Mouse (Mus musculus): Measurements from ENCODE around the gene Snx18. TPM values are rescaled to one million over a fixed set of nuclear protein-coding genes. Genes with fewer than 3 reads are reported as not detected.
A peak's percentile ranks its signal among the peaks of the same experiment; 100 is the strongest.

Gene Snx18
- polyA plus RNA-seq, 1 experiment from 2014 or later = 20.1 TPM

DNA sequence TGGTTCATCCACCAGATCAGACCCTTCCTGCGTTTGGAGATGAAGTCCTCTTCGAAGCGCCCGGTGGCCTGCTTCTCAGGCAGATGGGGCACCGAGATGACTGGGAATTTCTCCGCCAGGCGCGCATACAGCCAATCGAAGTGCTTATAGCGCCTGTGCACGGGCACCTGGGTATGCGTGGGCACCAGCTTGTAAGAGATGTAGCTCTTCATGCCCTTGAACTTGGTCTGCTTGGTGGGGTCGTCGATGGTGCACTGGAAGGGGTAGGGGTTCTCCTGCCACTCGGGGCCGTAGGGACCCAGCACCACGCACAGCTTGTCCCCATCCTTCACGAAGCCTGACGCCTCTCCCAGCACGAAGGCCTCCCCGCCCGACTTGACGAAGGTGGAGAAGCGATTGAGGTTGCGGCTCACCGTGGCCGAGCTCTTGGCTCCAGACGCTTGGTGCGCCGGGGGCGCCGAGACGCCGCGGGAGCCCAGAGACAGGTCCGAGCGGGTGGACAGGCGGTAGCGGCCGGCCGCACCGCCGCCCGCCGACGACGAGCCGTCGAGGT is 950 bp downstream of the Snx18 start:
- ATAC-seq (ENCODE audit: low FRiP score) (peak; percentile 10; the same call in 1 of the 2 replicates), DNase-seq (ENCODE audit: low spot score, missing footprints) (peak; percentile 93)
- peak overlapping the region; percentile 80 for H3K4me3 ChIP-seq (ENCODE audit: low read depth, low read length)
- H3K27ac ChIP-seq (ENCODE audit: low read depth, low read length) = no peak overlapping the region
- H3K9me3 ChIP-seq (ENCODE audit: control insufficient read depth, low read length) = no peaks in the 10 kb centered on the region
- H3K36me3 ChIP-seq (ENCODE audit: control insufficient read depth, insufficient read depth, low read length) = no peaks in the 10 kb centered on the region
- H3K27me3 ChIP-seq (ENCODE audit: control insufficient read depth, insufficient read depth, low read length) = no peaks in the 10 kb centered on the region
- 15% methylated on average over 49 of the region's 49 CpGs for WGBS
- peak overlapping the region; percentile 94 for H3K4me2 ChIP-seq
- peaks cover 51% of the 10 kb centered on the region for H3K4me1 ChIP-seq (ENCODE audit: control insufficient read depth, insufficient read depth, low read length)
- H3K9ac ChIP-seq (ENCODE audit: low read length) = peak overlapping the region; percentile 86

DNA sequence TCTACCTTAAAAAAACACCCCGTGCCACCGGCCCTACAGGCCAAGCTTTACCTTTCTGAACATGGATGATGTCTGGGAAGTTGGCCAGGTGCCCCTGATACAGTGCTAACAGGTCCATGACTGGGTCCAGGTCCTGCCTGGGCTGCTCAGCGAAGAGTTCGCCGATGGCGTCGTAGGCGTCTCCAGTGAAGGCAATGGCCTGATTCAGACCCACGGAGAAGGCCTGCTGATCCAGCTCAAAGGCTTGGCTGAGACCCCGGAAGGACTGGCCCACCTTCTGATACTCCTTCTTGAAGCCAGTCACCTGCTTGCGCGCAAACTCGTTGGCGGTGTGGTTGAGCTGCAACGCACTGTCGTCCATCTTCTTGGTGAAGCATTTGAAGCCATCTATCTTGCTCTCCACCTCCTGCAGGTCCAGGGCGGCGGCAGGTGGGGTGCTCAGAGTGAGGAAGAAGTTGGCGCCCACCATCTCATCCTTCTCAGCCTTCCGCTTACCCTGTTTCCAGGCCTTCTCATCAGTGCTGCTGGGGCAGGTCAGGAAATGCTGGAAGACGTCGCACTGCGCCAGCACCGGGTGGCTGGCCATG is 1.5 kb downstream of the Snx18 start:
- ATAC-seq (ENCODE audit: low FRiP score) (no peak), DNase-seq (ENCODE audit: low spot score, missing footprints) (peak; percentile 88)
- Histone ChIP-seq H3K4me1 (ENCODE audit: control insufficient read depth, insufficient read depth, low read length) (peaks cover 51% of the 10 kb centered on the region), H3K36me3 (ENCODE audit: control insufficient read depth, insufficient read depth, low read length) (no peaks in the 10 kb centered on the region), H3K27me3 (ENCODE audit: control insufficient read depth, insufficient read depth, low read length) (no peaks in the 10 kb centered on the region), H3K4me2 (peak overlapping the region; percentile 94), H3K27ac (ENCODE audit: low read depth, low read length) (no peak overlapping the region), H3K9ac (ENCODE audit: low read length) (peak overlapping the region; percentile 86), H3K9me3 (ENCODE audit: control insufficient read depth, low read length) (no peaks in the 10 kb centered on the region), H3K4me3 (ENCODE audit: low read depth, low read length) (peak overlapping the region; percentile 80)
- 68% methylated on average over 24 of the region's 24 CpGs for WGBS

GRCm38 (mm10) chr13:113615971-113616671 is 2.2 kb downstream of the Snx18 start:
- no peaks in the 10 kb centered on the region for H3K9me3 ChIP-seq (ENCODE audit: control insufficient read depth, low read length)
- DNase-seq (ENCODE audit: low spot score, missing footprints) (peak; percentile 89), ATAC-seq (ENCODE audit: low FRiP score) (no peak)
- H3K9ac ChIP-seq (ENCODE audit: low read length) = peak overlapping the region; percentile 57
- peaks cover 53% of the 10 kb centered on the region for H3K4me1 ChIP-seq (ENCODE audit: control insufficient read depth, insufficient read depth, low read length)
- H3K4me2 ChIP-seq = peak overlapping the region; percentile 94
- H3K4me3 ChIP-seq (ENCODE audit: low read depth, low read length) = peak overlapping the region; percentile 80
- no peak overlapping the region for H3K27ac ChIP-seq (ENCODE audit: low read depth, low read length)
- 14% methylated on average over 8 of the region's 8 CpGs for WGBS
- H3K27me3 ChIP-seq (ENCODE audit: control insufficient read depth, insufficient read depth, low read length) = no peaks in the 10 kb centered on the region
- H3K36me3 ChIP-seq (ENCODE audit: control insufficient read depth, insufficient read depth, low read length) = no peaks in the 10 kb centered on the region

DNA sequence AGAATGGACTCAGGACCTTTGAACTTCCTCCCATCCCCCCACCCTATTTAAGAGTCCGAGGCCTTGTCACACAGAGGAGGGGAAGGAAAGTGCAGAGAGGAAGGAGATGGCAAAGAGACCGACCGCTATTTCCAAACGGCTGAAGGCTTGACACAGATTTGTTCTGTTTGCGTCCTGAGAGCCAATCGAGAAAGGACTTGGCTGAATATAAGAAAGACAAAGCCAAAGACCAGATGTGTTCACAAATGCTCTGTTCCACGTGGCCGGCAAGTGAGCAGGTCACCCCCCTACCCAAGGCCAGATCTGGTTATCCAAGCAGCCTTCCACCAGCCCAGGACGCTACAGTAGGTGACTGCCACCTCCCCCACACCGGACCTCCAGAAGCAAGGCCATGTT is 2.8 kb downstream of the Snx18 start:
- peaks cover 58% of the 10 kb centered on the region for H3K4me1 ChIP-seq (ENCODE audit: control insufficient read depth, insufficient read depth, low read length)
- no peak overlapping the region for H3K27ac ChIP-seq (ENCODE audit: low read depth, low read length)
- no peak for ATAC-seq (ENCODE audit: low FRiP score)
- no peaks in the 10 kb centered on the region for H3K27me3 ChIP-seq (ENCODE audit: control insufficient read depth, insufficient read depth, low read length)
- peak overlapping the region; percentile 94 for H3K4me2 ChIP-seq
- no peaks in the 10 kb centered on the region for H3K36me3 ChIP-seq (ENCODE audit: control insufficient read depth, insufficient read depth, low read length)
- peak overlapping the region; percentile 57 for H3K9ac ChIP-seq (ENCODE audit: low read length)
- peak overlapping the region; percentile 80 for H3K4me3 ChIP-seq (ENCODE audit: low read depth, low read length)
- peak; percentile 93 for DNase-seq (ENCODE audit: low spot score, missing footprints)
- H3K9me3 ChIP-seq (ENCODE audit: control insufficient read depth, low read length) = no peaks in the 10 kb centered on the region
- WGBS = 2% methylated on average over 10 of the region's 10 CpGs

DNA sequence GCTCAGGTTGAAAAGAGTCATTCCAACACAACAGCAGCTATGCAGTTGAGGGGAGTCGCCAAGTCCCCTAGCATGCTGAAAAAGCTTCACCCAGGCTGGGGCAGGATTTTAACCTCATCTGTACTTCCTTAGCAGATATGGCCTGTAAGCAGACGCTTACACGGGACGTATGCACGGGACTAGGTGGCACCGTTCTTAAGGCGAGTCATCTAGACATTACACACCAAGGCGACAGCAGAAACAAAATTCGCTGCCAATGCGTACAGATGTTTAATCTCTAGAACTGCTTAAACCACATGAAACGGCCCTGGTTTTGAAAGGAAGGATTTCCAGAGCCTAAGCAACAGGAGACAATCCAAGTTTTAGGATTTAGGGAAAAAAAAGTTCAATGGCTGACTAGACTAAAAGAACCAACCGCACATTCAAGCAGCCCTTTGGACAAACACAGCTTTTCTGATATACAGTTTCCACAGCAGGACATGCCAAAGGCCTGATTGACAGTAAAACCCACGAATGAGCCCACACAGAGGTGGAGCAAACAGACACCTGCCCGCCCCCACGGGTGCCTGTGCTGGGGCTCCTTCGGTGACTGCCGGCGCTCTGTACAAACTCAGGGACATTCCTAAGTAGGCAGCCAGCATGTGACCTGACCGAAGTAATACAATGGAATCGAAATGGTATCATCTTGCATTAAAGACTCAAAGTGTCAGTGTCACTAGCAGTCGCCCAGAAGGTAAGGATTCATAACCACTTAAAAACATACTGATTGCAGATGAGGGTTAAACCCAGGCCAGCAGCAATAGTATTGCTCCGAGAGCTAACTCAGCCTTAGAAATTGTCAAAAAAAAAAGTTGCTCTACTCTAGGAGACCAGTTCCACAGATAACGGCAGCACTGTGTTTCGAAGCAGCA is 3.5 kb downstream of the Snx18 start:
- no peaks in the 10 kb centered on the region for H3K27me3 ChIP-seq (ENCODE audit: control insufficient read depth, insufficient read depth, low read length)
- peak; percentile 94 for DNase-seq (ENCODE audit: low spot score, missing footprints)
- H3K4me1 ChIP-seq (ENCODE audit: control insufficient read depth, insufficient read depth, low read length) = peaks cover 58% of the 10 kb centered on the region
- WGBS = 18% methylated on average over 24 of the region's 24 CpGs
- H3K27ac ChIP-seq (ENCODE audit: low read depth, low read length) = no peak overlapping the region
- no peaks in the 10 kb centered on the region for H3K36me3 ChIP-seq (ENCODE audit: control insufficient read depth, insufficient read depth, low read length)
- no peaks in the 10 kb centered on the region for H3K9me3 ChIP-seq (ENCODE audit: control insufficient read depth, low read length)
- peak overlapping the region; percentile 80 for H3K4me3 ChIP-seq (ENCODE audit: low read depth, low read length)
- peak; percentile 31; the same call in 1 of the 2 replicates for ATAC-seq (ENCODE audit: low FRiP score)
- H3K9ac ChIP-seq (ENCODE audit: low read length) = peak overlapping the region; percentile 57
- peak overlapping the region; percentile 94 for H3K4me2 ChIP-seq

- ATAC-seq (ENCODE audit: low FRiP score) (no peak), DNase-seq (ENCODE audit: low spot score, missing footprints) (peak; percentile 90)
- Histone ChIP-seq H3K4me3 (ENCODE audit: low read depth, low read length) (peak overlapping the region; percentile 6; the same call in 1 of the 2 replicates), H3K27me3 (ENCODE audit: control insufficient read depth, insufficient read depth, low read length) (no peaks in the 10 kb centered on the region), H3K4me1 (ENCODE audit: control insufficient read depth, insufficient read depth, low read length) (peaks cover 58% of the 10 kb centered on the region), H3K36me3 (ENCODE audit: control insufficient read depth, insufficient read depth, low read length) (no peaks in the 10 kb centered on the region), H3K27ac (ENCODE audit: low read depth, low read length) (no peak overlapping the region), H3K4me2 (peak overlapping the region; percentile 94), H3K9ac (ENCODE audit: low read length) (peak overlapping the region; percentile 46), H3K9me3 (ENCODE audit: control insufficient read depth, low read length) (no peaks in the 10 kb centered on the region)
- 31% methylated on average over 10 of the region's 10 CpGs for WGBS
Measured at GRCm38 (mm10) chr13:113613882-113614281, 4.5 kb downstream of the Snx18 start.

- no peak overlapping the region for H3K27ac ChIP-seq (ENCODE audit: low read depth, low read length)
- H3K36me3 ChIP-seq (ENCODE audit: control insufficient read depth, insufficient read depth, low read length) = no peaks in the 10 kb centered on the region
- 34% methylated on average over 12 of the region's 12 CpGs for WGBS
- no peaks in the 10 kb centered on the region for H3K27me3 ChIP-seq (ENCODE audit: control insufficient read depth, insufficient read depth, low read length)
- ATAC-seq (ENCODE audit: low FRiP score) (no peak), DNase-seq (ENCODE audit: low spot score, missing footprints) (peak; percentile 87)
- H3K9me3 ChIP-seq (ENCODE audit: control insufficient read depth, low read length) = no peaks in the 10 kb centered on the region
- H3K4me1 ChIP-seq (ENCODE audit: control insufficient read depth, insufficient read depth, low read length) = peaks cover 58% of the 10 kb centered on the region
- 0 out of 2 replicates have a peak overlapping the region, but pooled peaks have one; percentile 22 for H3K9ac ChIP-seq (ENCODE audit: low read length)
- 0 out of 2 replicates have a peak overlapping the region, but pooled peaks have one; percentile 10 for H3K4me3 ChIP-seq (ENCODE audit: low read depth, low read length)
- H3K4me2 ChIP-seq = peak overlapping the region; percentile 94; the same call in 1 of the 2 replicates
Measured at GRCm38 (mm10) chr13:113613341-113613740, 5.0 kb downstream of the Snx18 start.

DNA sequence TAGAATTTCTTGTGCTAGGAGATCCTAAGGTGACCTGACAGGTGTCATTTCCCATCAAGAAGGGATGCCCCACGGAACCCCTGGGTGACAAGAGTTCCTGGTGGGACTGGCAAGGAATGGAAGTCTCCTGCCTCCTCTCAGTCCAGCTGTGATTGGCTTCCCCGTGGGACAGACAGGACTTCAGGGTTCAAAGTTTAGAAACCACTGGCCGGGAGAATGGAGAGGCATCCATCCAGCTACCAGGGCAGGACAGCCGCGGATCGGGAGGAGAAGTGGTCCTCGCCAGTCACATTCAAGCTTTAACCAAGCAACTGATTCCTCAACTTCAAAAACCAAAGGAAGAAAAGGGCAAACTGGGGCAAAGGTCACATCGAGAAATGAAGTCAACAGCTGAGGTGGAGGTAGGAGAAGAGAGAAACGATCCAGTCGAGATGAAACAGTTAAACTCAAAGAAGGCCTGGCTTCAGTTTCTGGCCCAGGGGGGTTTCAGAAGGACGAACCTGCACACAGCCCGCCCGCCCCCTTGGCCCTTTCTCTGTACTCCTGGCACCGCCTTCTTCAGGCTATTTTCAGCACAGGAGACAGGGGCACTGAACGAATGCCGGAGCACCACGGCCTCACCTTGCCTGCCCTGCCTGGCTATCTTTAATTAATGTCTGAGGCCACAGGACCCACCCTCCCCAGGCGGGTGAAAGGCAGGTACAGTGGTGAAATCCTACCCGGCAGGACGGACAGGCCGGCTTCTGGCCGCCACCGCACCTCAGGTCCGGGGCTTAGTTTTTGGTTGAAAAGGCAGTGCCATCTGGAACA is 6.0 kb downstream of the Snx18 start:
- Histone ChIP-seq H3K27me3 (ENCODE audit: control insufficient read depth, insufficient read depth, low read length) (no peaks in the 10 kb centered on the region), H3K9ac (ENCODE audit: low read length) (no peak overlapping the region), H3K36me3 (ENCODE audit: control insufficient read depth, insufficient read depth, low read length) (no peaks in the 10 kb centered on the region), H3K4me1 (ENCODE audit: control insufficient read depth, insufficient read depth, low read length) (peaks cover 51% of the 10 kb centered on the region), H3K4me3 (ENCODE audit: low read depth, low read length) (no peak overlapping the region), H3K27ac (ENCODE audit: low read depth, low read length) (no peak overlapping the region), H3K9me3 (ENCODE audit: control insufficient read depth, low read length) (no peaks in the 10 kb centered on the region), H3K4me2 (no peak overlapping the region)
- no peak for ATAC-seq (ENCODE audit: low FRiP score)
- 69% methylated on average over 24 of the region's 24 CpGs for WGBS
- DNase-seq (ENCODE audit: low spot score, missing footprints) = no peak

Measured in midbrain, embryonic 11.5 days (tissue).